Mouse (Mus musculus) ovary, postnatal 14 days (tissue): Measurements from ENCODE around the gene Erh.

Source experiments
- DNase-seq: peaks from one replicate; pipeline ENCODE4 v3.0.0; 2022; ENCODE audit warnings: low spot score

The Erh gene

GRCm38 (mm10) chr12:80615371-80616257 is 28.5 kb downstream of the Erh start:
- no peak for DNase-seq

- DNase-seq, result no peak
These were observed 31.9 kb downstream of the Erh start for GRCm38 (mm10) chr12:80612113-80612791.

GRCm38 (mm10) chr12:80609928-80610327 is 34.2 kb downstream of the Erh start:
- no peak for DNase-seq

- DNase-seq, result no peak
These were observed 35.6 kb downstream of the Erh start for GRCm38 (mm10) chr12:80608576-80608975.

- no peak for DNase-seq
These were observed 39.9 kb downstream of the Erh start for GRCm38 (mm10) chr12:80604218-80604617.

- peak; percentile 55 for DNase-seq
These were observed 40.6 kb downstream of the Erh start for GRCm38 (mm10) chr12:80603566-80603965.

GRCm38 (mm10) chr12:80602432-80602831 is 41.7 kb downstream of the Erh start:
- no peak for DNase-seq

GRCm38 (mm10) chr12:80601597-80602269 is 42.4 kb downstream of the Erh start:
- no peak for DNase-seq

GRCm38 (mm10) chr12:80598756-80599155 is 45.4 kb downstream of the Erh start:
- DNase-seq, result peak; percentile 47

- no peak for DNase-seq
These were observed 45.9 kb downstream of the Erh start for GRCm38 (mm10) chr12:80598236-80598635.

- no peak for DNase-seq
These were observed 48.2 kb downstream of the Erh start for GRCm38 (mm10) chr12:80595968-80596367.

- no peak for DNase-seq
These were observed 48.6 kb downstream of the Erh start for GRCm38 (mm10) chr12:80595566-80595965.

- DNase-seq, result no peak
These were observed 49.4 kb downstream of the Erh start for GRCm38 (mm10) chr12:80594781-80595180.

- no peak for DNase-seq
These were observed 50.0 kb downstream of the Erh start for GRCm38 (mm10) chr12:80594141-80594540.

- DNase-seq, result peak; percentile 29
These were observed 59.2 kb downstream of the Erh start for GRCm38 (mm10) chr12:80584973-80585372.
